Mouse (Mus musculus) spleen, postnatal 36 days (tissue): ENCODE measurements around the gene Slc25a45.
"Not testable (repeated sequence)": the region's sequence is repeated elsewhere in the genome, so short reads cannot be mapped to it uniquely, and the experiment has no call there.

Experiments
- DNase-seq, 2 experiments: peaks; one replicate each; pipeline ENCODE4 v3.0.0; 2022; ENCODE audit warnings: low spot score in 2 of 2, mixed read lengths in 1 of 2

The Slc25a45 gene

DNA sequence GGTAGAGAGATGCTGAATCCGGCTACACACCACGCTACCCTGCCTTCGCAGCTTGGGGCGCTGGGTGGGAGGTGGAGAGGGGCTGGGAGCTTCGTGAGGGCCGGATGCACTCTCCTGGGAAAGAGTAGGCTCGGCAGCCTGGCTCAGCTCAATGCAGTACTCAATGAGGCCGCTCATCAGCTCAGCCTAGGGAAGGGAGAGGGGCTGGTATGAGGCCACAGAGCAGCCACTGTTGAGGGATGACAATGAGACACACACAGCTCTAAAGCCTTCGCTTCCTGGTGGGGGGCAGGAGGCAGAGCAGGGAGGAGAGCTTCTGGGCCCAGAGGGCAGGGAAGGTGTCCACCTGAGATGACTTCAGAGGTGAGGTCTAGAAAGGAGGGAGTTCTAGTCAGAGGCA is 21.0 kb upstream of the Slc25a45 start:
- no peak for DNase-seq

DNA sequence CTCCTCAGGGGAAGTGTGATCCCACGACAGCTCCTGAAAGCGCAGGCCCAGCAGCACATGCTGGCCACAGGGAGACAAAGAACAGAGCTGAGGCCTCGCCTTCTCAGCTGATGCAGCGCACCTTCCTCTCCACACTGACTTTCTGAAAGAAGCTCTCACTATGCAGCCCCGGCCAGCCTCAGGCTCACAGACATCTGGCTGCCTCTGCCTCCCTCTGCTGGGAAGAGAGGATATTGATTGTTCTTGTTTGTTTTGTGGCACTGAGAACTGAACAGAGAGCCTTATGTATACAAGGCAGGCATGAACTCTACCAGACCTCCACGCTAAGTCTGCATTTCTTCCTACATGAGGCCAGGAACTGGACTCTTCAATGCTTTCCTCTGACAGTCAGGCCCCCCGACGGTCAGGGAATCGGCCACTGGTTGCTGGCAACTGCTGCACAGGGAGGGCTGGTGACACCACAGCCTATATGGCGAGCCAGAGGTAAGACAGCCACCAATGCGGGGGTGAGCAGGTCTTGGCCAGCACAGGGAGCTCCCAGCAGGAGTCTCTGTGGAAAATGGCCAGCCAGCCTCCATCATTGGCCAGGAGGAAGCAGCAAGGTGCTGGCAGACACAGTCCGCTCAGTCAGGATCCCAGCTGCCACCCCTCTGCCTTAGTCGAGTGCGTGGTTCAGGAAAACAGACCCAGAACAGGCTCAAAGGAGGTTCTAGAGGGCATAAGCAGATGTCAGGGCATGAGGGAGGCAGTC is 15.1 kb upstream of the Slc25a45 start:
- DNase-seq, result no peak

DNA sequence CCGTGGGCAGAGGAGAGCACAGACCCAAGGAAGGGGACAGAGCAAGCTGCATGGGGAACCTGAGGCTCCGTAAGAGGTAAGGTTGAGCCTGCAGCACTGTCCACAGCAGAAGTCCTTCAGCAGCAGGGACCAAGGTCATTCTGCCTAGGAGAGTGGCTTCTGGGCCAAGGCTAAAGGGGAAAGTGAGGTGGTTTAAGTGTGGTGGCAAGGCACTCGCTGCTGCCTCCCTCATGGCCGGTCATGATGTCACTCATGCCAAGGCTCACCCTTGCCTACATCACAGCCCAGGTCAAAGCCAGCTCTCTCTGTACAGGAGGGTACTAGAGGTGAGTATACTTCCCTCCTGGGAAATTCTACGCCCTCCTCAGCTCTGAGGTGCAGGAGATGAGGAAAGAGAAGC is 13.8 kb upstream of the Slc25a45 start:
- DNase-seq, result no peak

DNA sequence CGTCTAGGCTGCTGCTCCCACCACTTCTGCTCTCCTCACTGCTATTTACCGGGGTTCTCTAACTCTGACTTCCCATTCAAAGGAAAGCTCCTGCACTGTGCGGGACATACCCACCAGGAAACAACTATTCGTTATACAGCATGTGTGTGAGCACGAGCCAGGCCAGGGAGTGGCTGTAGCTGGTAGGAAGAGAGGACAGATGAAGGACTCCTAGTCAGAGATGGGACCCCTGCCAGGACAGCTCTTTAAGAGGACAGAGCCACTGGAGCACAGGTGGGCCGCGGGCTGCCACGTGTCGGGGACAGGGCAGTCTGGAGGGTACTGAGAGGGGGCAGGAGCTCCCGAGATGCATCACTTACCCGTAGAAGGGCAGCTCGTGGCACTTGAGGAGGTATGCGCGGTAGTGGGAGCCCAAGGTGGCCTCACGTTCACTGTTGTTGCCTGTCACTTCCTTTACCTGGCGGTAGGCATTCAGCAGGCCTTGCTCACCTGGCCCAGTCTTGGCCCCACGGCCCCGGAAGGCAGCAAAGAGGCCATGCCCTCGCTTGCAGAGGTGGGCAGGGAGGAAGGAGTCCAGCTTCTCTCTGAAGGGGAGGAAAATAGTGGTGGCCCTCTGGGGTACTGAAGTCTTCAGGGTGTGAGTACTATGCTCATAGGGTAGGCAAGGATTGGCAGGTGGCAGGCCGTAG is 12.8 kb upstream of the Slc25a45 start:
- DNase-seq, result no peak

DNA sequence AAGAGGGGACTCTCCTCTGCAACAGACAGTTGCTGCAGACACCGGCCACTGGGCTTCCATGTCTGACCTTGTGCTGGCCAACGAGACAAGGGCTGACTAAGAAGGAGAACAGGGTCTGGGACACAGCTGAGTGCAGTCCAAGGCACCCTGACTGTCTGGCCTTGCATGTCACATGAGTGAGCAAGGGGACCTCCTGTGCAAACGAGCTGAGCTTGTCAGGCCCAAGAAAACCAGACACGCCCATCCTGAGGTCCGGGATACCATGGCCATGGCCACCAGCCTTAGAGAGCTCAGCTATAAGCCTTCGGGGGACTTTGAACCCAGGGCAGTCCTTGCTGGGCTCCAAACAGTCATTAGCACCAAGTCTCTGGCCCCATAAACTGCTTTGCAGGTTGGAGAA is 9.5 kb upstream of the Slc25a45 start:
- DNase-seq, result no peak

DNA sequence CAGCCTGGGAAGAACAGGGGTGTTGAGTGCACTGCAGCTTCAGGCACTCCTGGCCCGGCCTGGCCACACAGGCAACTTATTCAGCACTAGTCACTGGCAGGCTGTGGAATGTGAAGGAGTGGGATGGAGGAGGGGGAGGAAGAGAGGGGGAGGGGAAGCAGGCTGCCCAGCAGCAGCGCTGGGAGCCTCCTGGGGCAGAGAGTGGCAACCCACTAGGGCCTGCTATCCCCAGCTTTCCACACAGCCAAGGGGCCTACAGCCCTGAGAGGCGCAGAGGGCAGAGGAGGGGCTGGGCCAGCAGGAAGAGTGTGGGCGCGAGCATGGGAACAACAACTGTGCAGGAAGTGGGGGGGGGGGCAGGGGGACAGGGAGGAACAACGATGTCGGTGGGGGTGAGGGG is 6.3 kb upstream of the Slc25a45 start:
- DNase-seq, result peak; percentile 46 to 48

DNA sequence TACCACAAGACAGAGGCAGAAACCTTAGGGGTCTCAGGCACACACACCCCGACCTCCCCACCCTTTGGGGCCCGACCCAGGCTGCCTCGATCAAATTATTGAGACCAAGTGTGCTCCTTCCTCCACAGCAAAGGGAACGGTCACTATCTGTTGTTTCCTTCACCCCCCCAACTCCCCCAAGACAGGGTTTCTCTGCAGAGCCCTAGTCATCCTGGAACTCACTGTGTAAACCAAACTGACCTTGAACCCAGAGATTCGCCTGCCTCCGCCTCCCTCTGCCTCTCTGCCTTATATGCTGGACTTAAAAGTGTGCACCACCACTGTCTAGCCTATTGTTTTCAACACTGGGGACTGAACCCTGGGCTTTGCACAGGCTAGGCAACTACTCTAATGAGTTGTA is 5.9 kb upstream of the Slc25a45 start:
- no peak for DNase-seq

DNA sequence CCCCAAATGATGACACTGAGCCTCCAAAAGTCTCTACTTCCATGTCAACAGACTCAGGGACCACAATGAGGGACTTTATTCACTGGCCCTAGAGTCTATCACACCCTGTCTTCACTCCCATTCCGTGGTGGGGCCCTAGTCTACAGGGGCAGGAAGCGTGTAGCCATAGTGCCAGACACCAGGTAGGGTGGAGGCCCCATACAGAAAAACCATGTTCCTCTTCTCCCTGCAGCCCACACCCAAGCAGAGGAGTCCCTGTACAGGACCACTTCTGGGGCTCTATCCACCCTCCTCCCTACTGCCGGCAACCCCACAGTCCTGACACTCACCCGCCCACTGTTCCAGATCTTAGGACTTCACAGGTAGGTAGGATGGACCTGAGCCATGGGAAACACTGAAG is 5.1 kb upstream of the Slc25a45 start:
- no peak for DNase-seq

DNA sequence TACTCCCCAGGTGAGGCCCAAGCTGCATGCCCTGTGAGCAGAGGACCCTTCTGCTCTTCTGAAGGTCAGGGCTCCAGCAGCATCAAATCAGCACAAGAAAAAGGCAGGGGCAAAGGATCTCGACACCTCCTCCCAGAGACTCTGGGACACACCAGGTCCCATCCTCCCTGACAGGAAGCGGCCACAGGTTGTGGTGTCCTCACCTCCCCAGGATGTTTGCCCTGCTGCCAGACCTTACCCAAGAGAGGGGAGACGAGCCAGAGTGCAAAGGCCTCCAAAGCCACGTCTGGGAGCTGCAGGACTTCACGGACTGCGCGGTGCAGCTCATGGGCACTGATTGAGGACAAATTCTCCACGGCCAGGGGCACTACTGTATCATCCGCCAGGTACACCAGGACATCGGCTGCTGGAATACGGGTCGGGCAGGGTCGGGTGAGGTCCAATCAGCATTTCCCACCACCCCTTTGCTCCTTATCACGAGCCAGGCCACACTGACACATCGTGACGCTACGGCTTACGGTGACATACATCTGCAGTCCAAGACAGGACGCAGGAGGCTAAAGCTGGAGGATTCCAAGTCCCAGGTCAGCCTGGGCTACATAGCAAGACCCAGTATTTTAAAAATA is 4.6 kb upstream of the Slc25a45 start:
- no peak for DNase-seq

DNA sequence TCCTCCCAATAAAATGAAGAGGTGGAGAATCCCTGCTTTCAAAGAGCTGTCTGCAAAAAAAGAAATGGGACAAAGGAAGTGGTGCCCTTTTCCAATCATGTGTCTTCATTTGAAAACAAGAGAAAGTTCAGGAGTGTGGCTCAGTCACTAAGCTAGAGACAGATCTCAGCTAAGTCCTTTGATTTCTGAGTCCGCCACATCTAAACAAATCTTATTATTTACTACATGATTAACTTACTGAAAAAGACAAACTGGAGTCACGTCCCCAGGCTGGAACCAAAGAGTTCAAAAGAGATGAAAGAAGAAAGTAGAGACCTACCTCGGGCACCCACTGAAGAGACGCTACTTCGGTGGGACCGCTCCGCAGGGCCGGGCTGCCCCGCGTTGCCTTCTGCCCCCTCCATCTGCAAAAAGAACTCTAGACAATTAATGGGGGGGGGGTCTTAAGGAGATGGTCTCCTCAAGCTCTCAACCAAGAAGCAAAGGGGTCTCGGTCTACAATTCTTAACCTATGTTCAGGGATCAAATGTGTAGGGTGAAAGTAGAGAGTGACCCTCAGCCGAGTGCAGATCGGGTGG is 3.1 kb upstream of the Slc25a45 start:
- no peak for DNase-seq

DNA sequence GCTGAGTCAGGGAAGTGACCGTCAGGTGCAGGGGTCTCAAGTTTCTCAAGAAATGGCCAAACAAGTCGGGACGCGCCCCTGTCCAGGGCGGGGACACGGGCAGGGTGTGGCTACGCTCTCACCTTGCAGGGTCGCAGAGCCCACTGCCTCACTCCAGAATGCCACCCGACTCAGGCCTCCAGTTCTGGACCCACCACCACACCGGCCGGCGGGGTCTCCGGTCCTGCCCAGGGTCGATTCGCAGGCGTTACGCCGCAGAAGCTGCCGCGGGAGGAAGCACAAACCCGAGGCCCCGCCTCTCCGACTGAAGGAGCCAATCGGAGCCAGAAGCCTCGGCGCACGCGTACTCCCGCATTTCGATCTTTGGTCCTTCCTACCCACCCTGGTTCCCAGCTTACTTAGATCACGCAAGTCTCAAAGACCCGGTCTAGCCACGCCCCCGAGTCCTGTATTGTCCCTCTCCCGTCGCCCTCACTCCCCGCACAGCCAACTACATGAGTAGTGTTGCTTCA is 2.6 kb upstream of the Slc25a45 start, which contains the start of gene Frmd8:
Gene Frmd8, minus strand, starts transcription at position 306 of the 512 bp plus-strand sequence.
- DNase-seq, result peak; percentile 94 to 95

DNA sequence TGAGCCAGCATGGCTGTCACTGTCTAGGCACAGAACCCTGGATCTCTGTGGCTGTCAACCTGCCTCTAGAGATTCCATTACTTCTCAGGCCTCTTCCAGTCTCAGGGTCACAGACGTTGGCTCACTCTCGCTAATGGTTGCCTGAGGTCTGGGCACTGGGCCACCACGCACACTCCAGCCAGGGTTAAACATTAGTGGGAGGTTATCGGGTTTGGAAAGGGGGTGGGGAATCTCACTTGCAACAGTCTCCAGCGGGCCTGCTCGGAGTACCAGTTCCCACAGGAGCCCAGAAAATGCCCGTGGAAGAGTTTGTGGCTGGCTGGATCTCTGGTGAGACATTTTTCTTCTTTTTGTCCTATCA is 734 bp downstream of the Slc25a45 start:
- DNase-seq, result no peak

DNA sequence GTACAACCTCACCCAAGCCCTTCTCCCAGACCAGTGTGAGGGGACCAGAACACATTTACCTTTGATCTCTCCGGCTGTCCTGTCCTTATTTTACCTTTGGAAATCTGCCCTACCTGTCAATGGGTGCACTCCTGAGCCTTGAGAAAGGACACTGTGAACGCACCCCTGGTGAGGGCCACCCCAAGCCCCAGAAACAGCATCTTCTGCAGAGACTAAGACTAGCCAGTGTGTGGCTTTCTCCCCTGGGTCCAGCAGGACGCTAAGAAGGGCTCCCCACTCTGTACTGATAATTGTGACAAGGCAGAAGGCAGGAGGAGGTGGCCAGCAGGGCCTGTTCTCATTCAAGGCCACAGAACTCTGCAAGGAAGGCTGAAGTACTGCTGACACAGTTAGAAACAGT is 1.3 kb downstream of the Slc25a45 start:
- no peak for DNase-seq

DNA sequence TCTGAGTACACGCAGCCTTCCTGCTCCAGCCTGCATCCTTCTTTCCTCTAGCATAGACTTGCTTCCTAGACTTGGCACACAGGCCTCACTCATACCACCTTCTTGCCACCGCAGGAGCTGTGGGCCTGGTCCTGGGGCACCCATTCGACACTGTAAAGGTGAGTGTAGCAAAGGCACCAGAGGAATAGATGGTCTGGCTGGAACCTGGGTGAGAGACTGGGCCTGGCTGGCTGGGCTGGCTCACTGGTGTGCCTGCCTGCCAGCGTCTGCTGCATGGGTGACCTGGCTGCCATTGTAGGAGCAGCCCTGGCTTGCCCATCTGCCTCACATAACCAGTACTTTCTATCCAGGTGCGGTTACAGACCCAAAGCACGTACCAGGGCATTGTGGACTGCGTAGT is 2.1 kb downstream of the Slc25a45 start:
- no peak for DNase-seq

DNA sequence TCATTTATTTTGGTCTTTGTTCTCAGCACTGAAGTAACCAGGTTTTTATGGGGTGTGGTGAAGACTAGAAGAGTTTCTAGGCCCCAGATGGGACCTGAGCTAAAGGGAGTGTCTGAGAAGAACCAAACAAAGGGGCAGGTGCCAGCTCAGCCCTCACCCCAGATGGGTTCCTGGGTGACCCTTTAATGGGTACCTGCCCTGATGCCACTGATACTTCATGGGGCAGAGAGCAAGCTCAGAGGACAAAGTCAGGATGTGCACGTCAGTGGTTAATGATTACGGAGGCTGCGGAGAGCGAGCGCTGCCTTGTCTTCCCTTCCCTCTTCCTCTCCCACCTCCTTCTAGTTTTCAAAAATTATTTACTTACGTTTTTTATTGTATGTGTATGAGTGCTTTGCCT is 3.5 kb downstream of the Slc25a45 start:
- no peak for DNase-seq

DNA sequence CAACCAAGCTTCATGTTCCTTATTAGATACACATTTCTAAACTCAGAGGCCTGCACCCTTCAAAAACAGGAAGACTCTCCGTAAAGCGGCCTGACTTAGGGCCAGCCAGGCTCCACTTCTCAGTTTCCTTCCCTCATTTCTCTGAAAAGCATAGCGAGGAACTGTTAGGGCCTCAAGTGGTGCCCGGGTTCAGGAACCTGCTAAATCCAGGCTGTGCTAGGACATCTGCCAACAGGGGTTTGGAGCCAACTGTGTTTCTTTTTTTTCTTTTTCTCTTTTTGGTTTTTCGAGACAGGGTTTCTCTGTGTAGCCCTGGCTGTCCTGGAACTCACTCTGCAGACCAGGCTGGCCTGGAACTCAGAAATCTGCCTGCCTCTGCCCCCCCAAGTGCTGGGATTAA is 4.5 kb downstream of the Slc25a45 start:
- DNase-seq, result not testable (repeated sequence)

DNA sequence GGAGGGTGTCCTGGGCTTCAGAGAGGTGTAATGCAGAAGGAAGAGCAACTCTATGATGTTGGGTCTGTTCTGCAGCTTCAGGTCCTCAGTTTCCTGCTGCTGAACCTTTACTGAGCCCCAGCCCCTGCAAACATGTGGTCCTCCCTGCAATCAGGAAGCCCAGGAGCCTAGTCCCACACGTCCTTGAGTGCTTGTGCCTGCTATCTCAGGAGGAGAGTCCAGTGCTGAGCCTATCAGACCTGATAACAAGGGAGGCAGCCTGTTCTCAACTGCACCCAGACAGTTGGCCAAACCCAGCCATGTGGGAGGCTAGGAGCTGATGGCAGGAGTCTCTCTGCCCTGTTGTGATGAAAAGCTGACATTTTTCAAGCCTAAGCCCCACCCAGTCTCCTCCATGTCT is 6.3 kb downstream of the Slc25a45 start:
- no peak for DNase-seq

DNA sequence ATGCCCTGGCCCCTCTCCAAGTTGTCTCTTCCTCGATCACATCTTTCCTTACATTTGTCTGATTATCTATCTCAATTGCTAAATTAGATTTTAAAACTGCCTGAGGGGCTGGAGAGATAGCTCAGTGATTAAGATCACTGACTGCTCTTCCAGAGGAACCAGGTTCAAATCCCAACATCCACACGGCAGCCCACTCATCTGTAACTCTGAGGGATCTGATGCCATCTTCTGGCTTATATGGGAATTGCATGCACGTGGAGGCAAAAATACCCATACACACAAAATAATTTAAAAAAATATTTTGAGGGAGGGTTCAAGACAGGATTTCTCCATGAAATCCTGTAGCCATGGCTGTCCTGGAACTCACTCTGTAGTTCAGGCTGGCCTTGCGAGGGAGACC is 8.2 kb downstream of the Slc25a45 start:
- DNase-seq, result no peak

DNA sequence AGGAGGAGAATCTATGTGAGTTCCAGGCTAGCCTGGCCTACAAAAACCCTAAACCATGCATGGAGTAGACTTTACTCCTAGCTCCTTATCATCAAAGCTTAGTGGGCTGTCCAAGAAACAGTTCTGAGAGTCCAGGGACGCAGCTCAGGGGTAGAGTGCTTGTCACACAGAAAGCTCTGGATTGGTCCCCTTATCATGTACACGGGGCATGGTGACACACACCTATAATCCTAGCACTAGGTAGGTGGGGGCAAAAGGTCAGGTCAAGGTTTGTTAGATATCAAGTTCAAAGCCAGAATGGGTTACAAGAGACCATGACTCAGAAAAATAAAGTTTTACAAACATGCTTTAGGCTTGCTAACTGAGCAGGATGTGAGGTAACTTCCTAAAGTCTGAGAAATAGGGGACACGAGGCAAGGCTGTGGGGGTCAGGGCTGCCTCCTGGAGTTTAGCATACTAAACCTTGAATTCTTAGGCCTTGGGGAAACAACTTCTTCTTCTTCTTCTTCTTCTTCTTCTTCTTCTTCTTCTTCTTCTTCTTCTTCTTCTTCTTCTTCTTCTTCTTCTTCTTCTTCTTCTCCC is 9.7 kb downstream of the Slc25a45 start:
- DNase-seq, result no peak

DNA sequence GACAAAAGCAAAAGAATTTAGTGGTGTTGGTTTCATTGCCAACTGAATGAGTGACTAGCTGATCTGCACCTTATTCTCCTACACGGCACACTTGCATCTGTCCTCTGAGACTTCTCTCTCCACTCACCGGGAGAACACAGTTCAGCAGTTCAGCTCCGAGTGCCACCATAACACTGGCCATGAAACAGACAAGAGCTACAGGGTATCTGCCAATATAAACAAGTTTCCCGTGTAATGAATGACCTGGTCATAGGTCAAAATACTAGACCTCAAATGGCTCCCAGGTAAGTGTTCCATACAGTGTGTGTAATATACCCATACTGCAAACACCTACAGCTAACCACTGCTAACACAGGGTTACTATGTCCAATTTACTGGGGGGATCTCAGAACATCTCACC is 11.6 kb downstream of the Slc25a45 start:
- no peak for DNase-seq

DNA sequence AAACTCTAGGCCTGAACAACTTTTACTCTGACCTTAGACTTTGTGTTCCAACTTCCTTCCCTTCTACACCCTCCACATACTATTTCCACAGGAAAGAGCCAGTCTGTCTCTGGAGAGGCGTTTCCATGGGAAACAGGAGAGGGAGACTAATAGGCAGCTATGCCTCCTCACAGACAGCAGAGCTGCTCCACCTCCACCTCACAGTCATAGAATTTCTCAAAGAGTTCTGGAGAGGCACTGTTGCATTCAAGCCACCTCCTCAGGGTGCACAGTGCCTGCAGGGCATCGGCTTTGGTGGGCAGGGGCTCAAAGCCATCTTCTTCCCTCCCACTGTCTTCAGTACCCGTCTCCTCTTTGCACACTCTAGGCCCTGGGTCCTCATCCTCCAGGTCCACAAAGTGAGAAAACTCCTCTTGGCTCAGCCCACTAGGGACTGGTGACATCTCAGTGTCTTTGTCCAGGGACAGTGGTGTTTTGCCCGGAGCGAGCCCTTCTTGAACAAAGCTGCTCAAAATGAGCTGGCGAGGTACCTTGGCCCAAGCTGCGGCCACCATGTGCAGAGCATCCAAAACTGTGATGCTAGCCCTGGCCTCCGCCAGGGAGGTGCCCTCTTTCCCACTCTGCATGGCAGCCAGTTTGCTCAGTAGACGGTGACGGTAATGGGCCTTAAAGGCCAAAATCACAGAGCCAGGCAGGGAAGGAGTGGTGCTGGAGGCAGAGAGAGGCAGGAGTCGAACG is 14.1 kb downstream of the Slc25a45 start:
- DNase-seq, result no peak
